Mouse (Mus musculus): ENCODE data around the gene Ofd1.
A peak's percentile ranks its signal among the peaks of the same experiment; 100 is the strongest.

Gene Ofd1

DNA sequence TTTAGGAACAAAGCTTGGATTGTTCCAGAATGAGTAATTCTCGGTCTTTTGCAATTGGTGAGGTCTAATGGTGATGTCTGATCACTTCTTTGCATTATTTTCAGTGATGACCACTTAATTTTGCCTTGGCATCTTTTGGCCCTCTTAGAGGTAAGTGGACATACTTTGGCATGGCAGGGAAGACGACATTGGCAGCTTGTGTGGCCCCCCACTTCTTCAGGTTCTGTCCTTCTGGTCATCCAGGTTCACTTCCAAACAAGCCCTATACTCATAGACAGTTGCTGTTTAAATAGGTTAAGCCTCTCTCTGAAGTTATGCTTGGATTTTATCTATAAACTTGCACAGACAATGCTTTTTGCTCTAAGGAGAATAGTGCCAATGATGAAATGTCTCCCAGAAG is 81.5 kb downstream of the Ofd1 start:
- no peak for DNase-seq

DNA sequence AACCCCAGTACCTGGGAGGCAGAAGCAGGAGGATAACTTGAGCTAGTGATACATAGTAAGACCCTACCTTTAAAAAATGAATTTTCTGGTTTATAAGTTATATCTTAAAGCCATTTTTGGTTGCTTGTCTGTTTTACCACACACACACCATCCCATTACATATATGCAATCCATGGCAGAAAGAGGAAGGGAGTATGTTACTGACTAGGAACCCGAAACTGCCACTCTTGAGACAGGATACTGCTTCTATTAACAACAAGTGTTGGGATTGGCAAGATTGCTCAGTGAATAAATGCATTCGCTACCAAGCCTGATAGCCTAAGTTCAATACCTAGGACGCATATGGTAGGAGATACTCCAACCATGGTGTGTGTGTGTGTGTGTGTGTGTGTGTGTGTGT is 84.2 kb downstream of the Ofd1 start:
- no peak for DNase-seq

DNA sequence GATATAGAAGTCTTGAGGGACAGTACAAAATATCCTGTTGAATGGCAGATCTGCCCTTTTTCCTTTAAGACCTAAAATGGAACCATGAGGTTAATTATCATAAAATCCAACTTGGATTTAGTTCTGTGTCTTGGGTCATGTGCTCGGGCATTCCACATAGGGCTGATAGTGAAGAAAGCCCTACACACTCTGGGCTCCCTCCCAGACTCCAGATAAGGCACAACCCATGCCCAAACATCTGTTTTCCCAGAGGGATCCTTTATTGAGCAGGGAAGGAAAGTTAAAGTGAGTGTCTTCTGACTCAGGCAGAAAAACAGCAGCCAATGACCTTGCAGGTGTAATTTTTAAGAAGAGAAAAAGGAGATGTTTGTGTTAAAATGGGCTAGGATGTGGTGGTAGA is 85.6 kb downstream of the Ofd1 start:
- no peak for DNase-seq

DNA sequence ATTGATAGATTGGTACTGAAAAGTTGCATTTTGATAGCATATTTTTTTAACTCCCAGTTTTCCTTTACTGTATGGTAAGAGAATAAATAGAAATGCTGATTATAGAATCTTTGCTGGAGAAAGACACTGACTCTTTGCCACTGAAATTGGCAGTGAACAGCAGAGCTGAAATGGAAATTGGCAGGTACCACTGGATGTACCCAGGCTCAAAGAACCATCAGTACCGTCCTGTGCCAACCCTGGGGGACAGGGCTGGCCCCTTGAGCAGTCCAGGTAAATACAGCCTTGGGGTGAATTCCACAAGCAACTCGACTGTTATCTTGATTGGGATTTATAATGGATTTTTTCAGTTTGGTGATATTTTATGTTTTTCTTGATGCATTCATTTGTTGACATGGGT is 87.1 kb downstream of the Ofd1 start:
- no peak for DNase-seq

DNA sequence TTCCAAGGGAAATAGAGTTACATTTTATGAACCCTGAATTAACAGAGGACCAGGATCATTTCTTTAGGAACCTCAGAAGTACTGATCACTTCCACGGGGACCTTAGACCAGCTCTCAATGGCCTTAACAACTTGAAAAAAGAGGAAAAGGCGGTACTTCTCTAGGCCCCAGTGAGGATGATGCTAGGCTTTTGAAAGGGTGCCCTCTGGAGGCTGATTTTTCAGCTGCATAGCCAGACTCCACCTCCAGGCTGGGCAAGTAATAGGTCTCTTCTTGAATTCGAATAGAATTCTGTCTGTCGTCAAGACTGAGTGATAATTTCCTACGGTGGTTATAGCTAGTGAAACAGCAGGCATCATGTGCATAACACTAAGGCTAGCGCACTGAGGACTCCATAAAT is 88.7 kb downstream of the Ofd1 start:
- DNase-seq, result peak; percentile 76

DNA sequence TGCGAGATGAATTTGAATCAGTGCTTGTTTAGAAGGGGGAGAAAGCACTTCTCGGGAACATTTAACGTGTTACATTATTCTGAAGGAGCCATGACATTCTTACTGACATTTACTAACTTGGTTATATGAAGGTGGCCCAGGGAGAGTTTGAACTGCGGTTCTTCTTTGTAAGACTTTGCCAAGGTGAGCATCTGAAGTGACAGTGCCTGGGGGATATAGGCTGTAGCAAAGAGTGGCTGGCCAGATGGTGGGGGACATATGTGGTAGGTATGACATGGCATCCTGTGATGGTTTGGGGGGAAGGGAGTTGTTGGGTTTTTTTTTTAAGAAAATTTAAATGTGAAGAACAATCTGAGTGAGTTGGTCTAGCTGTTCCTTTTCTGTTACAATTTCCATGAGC is 91.9 kb downstream of the Ofd1 start:
- DNase-seq, result no peak

DNA sequence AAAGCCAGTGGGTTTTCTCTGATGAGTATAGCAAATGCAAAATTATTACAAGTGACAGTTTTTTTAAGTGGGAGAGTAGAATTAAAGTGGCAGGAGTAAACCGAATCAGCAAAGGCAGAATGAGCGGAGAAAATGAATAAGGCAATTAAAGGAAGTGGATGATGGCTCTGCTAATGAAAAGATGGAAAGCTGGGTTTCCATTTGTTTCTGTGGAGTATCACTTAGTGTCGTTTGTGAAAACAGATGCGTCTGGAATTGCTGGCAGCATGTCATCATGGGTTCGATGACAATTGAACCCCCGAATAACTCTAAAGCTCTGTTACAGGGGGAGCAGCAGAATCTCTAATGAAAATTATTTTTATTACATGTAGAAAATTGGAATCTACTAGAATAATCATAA is 92.4 kb downstream of the Ofd1 start:
- no peak for DNase-seq

DNA sequence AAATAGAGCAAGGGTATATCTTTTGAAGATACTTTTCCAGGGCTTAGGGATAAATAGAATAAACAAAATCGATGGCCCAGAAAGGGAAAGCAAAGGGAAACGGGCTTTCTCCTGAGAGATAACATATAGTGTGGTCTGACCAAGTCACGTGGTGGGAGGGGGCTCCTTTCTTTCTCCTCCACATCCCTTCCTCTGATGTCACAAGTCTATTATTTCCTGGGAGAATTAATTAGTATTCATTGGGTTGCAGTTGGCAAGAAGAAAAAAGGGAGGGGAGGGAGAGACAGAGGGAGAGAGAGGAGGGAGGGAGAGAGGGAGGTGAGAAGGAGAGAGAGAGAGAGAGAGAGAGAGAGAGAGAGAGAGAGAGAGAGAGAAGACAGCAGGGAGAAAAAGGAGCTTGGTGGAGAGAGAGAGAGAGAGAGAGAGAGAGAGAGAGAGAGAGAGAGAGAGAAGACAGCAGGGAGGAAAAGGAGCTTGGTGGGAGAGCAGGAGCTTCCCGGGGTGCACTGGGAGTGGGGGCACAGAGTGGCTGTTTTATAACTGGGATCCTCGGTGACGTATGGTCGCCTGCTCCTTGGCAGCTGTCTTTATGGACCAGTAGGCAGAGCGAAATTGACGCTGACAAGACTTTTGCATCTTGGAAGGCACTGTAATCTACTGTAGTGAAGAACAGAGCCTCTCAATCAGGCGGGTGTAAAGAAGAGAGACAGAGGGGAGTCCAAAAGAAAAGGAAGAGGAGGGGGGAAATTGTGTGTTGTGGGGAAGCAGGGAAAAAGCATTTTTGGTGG is 96.1 kb downstream of the Ofd1 start:
- peak; percentile 22 for DNase-seq

DNA sequence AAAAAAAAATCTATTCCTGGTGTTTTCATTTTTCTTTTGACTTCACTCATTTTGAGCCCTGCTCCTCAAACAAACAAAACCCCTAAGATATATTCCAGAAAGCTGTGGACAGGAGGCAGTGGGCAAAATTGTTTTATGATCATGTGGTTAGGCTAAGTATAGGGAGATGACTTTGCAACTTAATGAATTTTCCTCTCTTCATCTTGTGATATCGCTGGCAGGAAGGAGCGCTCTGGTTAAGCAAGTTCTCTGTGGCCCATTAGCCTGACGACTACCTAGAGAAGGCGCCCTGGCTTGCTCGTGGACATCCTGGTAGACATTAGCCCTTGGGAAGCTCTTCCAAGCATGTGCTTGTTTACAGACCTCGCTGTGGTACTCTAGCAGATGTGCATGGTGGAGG is 98.7 kb downstream of the Ofd1 start:
- DNase-seq, result no peak
